Comparison of ENCODE assay signal across 28 mouse cellular contexts in genomic region chr5:112936632-112937031, GRCm38 (mm10). TPM values are rescaled to one million over a fixed set of nuclear protein-coding genes. Genes with fewer than 3 reads are reported as not detected.
A peak's percentile ranks its signal among the peaks of the same experiment; 100 is the strongest.
DNase-seq lines count a peak whose midpoint lies in the region; ATAC-seq and TF ChIP-seq lines count a peak whose summit lies in the region.
"Had no signal": no experiment of that assay in that cellular context is flagged by ENCODE, and none has a peak within 500 bp of the region (broad histone marks: within the 10 kb centered on the region; RNA-seq: fewer than 3 reads in every experiment).

No protein-coding gene starts in this region.

- no peak for TF ChIP-seq CTCF in intestine, postnatal 0 days (IDR thresholded peaks at IDR 0.05; ENCODE audit: low read depth)

- H3K4me2 ChIP-seq in heart, embryonic 15.5 days, result no peak overlapping the region
- no peak overlapping the region for H3K4me2 ChIP-seq in intestine, embryonic 15.5 days (replicated peaks)
- H3K4me2 ChIP-seq in intestine, postnatal 0 days (replicated peaks; ENCODE audit: low read depth), result no peak overlapping the region
- H3K4me2 ChIP-seq: forebrain, embryonic 13.5 days; heart, embryonic 12.5 days; hindbrain, embryonic 13.5 days had no signal

- no peak for ATAC-seq in heart, embryonic 15.5 days (replicated peaks; ENCODE audit: insufficient number of reproducible peaks, insufficient read depth, low FRiP score, low read depth)
- ATAC-seq in intestine, embryonic 15.5 days, result 0 out of 2 replicates have a peak, but pooled peaks have one; percentile 34
- ATAC-seq in intestine, postnatal 0 days, result no peak
- ATAC-seq: activated CD4-positive, CD25-positive, alpha-beta regulatory T cell, adult 4 months; CD4-positive, CD25-positive, alpha-beta regulatory T cell, adult 4 months; forebrain, embryonic 13.5 days; forebrain, embryonic 16.5 days; hindbrain, embryonic 16.5 days had no signal

- H3K27me3 ChIP-seq in heart, embryonic 15.5 days, result no peaks in the 10 kb centered on the region
- no peaks in the 10 kb centered on the region for H3K27me3 ChIP-seq in intestine, embryonic 15.5 days (replicated peaks)
- no peaks in the 10 kb centered on the region for H3K27me3 ChIP-seq in intestine, postnatal 0 days (replicated peaks; ENCODE audit: control insufficient read depth, insufficient read depth, low read length)
- H3K27me3 ChIP-seq: forebrain, embryonic 13.5 days; heart, embryonic 12.5 days; hindbrain, embryonic 13.5 days had no signal

- H3K27ac ChIP-seq in heart, embryonic 15.5 days, result peak overlapping the region; percentile 25; the same call in 1 of the 2 replicates
- H3K27ac ChIP-seq in intestine, embryonic 15.5 days, result no peak overlapping the region
- no peak overlapping the region for H3K27ac ChIP-seq in intestine, postnatal 0 days (ENCODE audit: low read depth, low read length)
- H3K27ac ChIP-seq: forebrain, embryonic 10.5 days; forebrain, embryonic 13.5 days; heart, adult 2 months; hindbrain, embryonic 10.5 days; hindbrain, embryonic 13.5 days had no signal

- WGBS in heart, embryonic 15.5 days, result 68% methylated on average over 10 of the region's 10 CpGs
- 81% methylated on average over 10 of the region's 10 CpGs for WGBS in intestine, embryonic 15.5 days
- WGBS in intestine, postnatal 0 days, result 87% methylated on average over 10 of the region's 10 CpGs

- no peaks in the 10 kb centered on the region; the same call in 1 of the 2 replicates for H3K36me3 ChIP-seq in heart, embryonic 15.5 days
- H3K36me3 ChIP-seq in intestine, embryonic 15.5 days, result 0 out of 2 replicates have a peak, but pooled peaks cover 3% of the 10 kb centered on the region
- peaks cover 6% of the 10 kb centered on the region; the same call in 1 of the 2 replicates for H3K36me3 ChIP-seq in intestine, postnatal 0 days (ENCODE audit: control insufficient read depth, insufficient read depth)

- H3K9me3 ChIP-seq in heart, embryonic 15.5 days (replicated peaks), result no peaks in the 10 kb centered on the region
- H3K9me3 ChIP-seq in intestine, embryonic 15.5 days, result no peaks in the 10 kb centered on the region
- H3K9me3 ChIP-seq in intestine, postnatal 0 days (ENCODE audit: control insufficient read depth), result no peaks in the 10 kb centered on the region
- H3K9me3 ChIP-seq: forebrain, embryonic 10.5 days; forebrain, embryonic 13.5 days; heart, embryonic 12.5 days; hindbrain, embryonic 10.5 days; hindbrain, embryonic 13.5 days had no signal

- no peak overlapping the region for H3K9ac ChIP-seq in heart, embryonic 15.5 days
- no peak overlapping the region for H3K9ac ChIP-seq in intestine, embryonic 15.5 days
- no peak overlapping the region for H3K9ac ChIP-seq in intestine, postnatal 0 days (ENCODE audit: low read depth, low read length)
- H3K9ac ChIP-seq: forebrain, embryonic 13.5 days; heart, embryonic 12.5 days; hindbrain, embryonic 13.5 days had no signal

- DNase-seq in adrenal gland, postnatal 14 days, result peak; percentile 39
- no peak for DNase-seq in adrenal gland, postnatal 36 days
- no peak for DNase-seq in heart, adult 11 months
- DNase-seq in MN1 (ENCODE audit: low spot score), result peak; percentile 89
- no peak for DNase-seq in cerebellum, postnatal 10 days
- DNase-seq: adrenal gland, postnatal 10 days; cerebellum, adult 11-12 months; cerebellum, adult 8-10 months; cerebellum, postnatal 14 days; gastrocnemius, postnatal 25 days; heart, adult 2 months; heart, postnatal 36 days; kidney, adult 18-20 months; kidney, adult 9 months had no signal

- H3K4me1 ChIP-seq in heart, embryonic 15.5 days (replicated peaks), result peaks cover 39% of the 10 kb centered on the region
- 0 out of 2 replicates have a peak, but pooled peaks cover 4% of the 10 kb centered on the region for H3K4me1 ChIP-seq in intestine, embryonic 15.5 days (replicated peaks)
- H3K4me1 ChIP-seq in intestine, postnatal 0 days (replicated peaks; ENCODE audit: control insufficient read depth, insufficient read depth, low read length), result no peaks in the 10 kb centered on the region

- H3K4me3 ChIP-seq in heart, embryonic 15.5 days, result no peak overlapping the region
- no peak overlapping the region for H3K4me3 ChIP-seq in intestine, embryonic 15.5 days (replicated peaks)
- H3K4me3 ChIP-seq in intestine, postnatal 0 days (ENCODE audit: low read depth, low read length), result no peak overlapping the region
- H3K4me3 ChIP-seq: forebrain, embryonic 10.5 days; forebrain, embryonic 13.5 days; heart, adult 2 months; heart, embryonic 12.5 days; hindbrain, embryonic 10.5 days; hindbrain, embryonic 13.5 days had no signal

RNA-seq across cellular contexts. Expression of gene Myo18b, which starts 40.5 kb away (rescaled TPM):
- 0.07 and 0.23 TPM in 2 replicates for total RNA-seq in adrenal gland, postnatal 14 days (2021)
- under 1 TPM; 0.03 TPM for total RNA-seq in adrenal gland, postnatal 36 days (2021)
- polyA plus RNA-seq in heart, embryonic 15.5 days (2015; fragmentation: Nextera tagmentation; extraction: Ambion mirVana), result 22.5 and 22.6 TPM in 2 replicates
- 0.39 and 0.40 TPM in 2 replicates for polyA plus RNA-seq in intestine, embryonic 15.5 days (2015; fragmentation: Nextera tagmentation; extraction: Ambion mirVana)
- 0.08 and 0.09 TPM in 2 replicates for polyA plus RNA-seq in intestine, postnatal 0 days (2015; fragmentation: Nextera tagmentation; extraction: Ambion mirVana)
- total RNA-seq: MEL had no signal
- polyA plus RNA-seq: activated CD4-positive, CD25-positive, alpha-beta regulatory T cell, adult 4 months; C2C12; CD4-positive, CD25-positive, alpha-beta regulatory T cell, adult 4 months had no signal

Comparison
In these comparisons a context has a peak if more than half of its experiments do, and no peak if none do; other contexts are left out.
1. DNase-seq: peak in adrenal gland, postnatal 14 days (single experiment) and MN1 (single experiment); none in adrenal gland, postnatal 36 days (0 of 2), heart, adult 11 months (single experiment) and cerebellum, postnatal 10 days (0 of 2).
2. RNA of gene Myo18b, which starts 40.5 kb away (polyA plus RNA-seq): 22.5 to 22.6 TPM in heart, embryonic 15.5 days; 0.39 to 0.40 TPM in intestine, embryonic 15.5 days and 0.08 to 0.09 TPM in intestine, postnatal 0 days; every median in the first group is over 10 times any median in the second.